Mouse (Mus musculus): ENCODE results near the gene Vstm2l. TPM values are rescaled to one million over a fixed set of nuclear protein-coding genes. Genes with fewer than 3 reads are reported as not detected.

The Vstm2l gene
- total RNA-seq, 1 experiment = 0.62 TPM

DNA sequence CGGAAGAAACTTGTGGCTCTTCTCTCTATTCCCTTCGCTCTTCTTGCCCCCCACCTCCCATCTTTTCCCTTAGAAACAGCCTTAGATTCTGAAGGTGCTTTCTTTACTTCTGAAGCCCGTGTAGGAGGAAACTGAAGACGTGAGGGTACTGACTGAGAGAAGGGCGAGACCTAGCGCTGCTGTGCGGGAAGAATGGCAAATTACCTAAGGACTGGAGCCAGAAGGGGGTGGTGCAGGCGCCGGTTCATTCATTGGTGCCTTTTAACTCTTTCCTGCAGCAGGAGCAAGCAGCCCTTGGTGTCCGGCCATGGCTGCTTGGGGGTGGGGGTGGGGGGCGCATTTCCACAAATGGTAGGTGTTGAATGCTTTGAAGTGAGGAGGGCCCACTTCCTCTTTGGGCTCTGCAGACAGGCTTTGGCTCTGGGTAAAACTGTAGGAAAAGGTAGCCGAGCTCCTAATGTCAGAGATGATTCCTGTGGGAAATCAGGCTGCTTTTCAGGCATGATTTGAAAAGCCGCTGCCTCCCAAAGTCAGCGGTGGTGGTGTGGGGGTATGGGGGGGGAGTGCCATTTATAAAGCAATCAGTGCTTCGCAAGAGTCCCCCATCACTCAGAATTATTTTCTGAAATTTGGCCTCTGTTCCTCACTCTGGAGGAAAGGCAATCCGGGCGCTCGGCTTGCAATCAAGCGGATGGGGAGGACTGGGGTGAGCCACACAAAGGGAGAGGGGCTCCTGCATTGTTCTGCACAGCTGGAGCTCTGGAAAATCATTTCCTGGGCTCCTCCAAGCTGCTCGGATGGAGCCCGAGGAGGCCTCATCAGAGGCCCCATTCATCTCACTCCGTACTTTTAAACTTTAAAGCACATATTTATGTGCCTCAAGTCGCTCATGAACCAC is 60.4 kb downstream of the Vstm2l start:
- no peak overlapping the region for H3K9ac ChIP-seq (ENCODE audit: insufficient read depth, low read depth, low read length, poor library complexity, severe bottlenecking)
- H3K9me3 ChIP-seq (ENCODE audit: control insufficient read depth, insufficient read depth, low read depth, low read length) = no peaks in the 10 kb centered on the region
- H3K27ac ChIP-seq (ENCODE audit: insufficient read depth, low read depth, low read length, poor library complexity, severe bottlenecking) = no peak overlapping the region
- in situ Hi-C loops (cut with MboI; ENCODE audit: low sequenced_read_pairs in 2 of 2, unreplicated experiment in 2 of 2) = loop anchor here in 1 of 2 experiments (25.0 kb wide), 1 partner anchor 363 kb away; no protein-coding TSS in a partner anchor
- TF ChIP-seq MAFK (IDR thresholded peaks at IDR 0.05; ENCODE audit: insufficient read depth, low read depth, low read length) = no peak
- no peak for TF ChIP-seq ZC3H11A (IDR thresholded peaks at IDR 0.05; ENCODE audit: borderline replicate concordance, low read depth, low read length)
- no peak for TF ChIP-seq CHD2 (IDR thresholded peaks at IDR 0.05; ENCODE audit: low read depth, low read length)
- no peak for TF ChIP-seq ZNF384 (IDR thresholded peaks at IDR 0.05; ENCODE audit: low read depth, low read length)
- no peak for TF ChIP-seq HCFC1 (IDR thresholded peaks at IDR 0.05; ENCODE audit: borderline replicate concordance, insufficient read depth, low read length)
- peaks cover 0 to 19% of the 10 kb centered on the region in 2 experiments; a peak in 3 of 4 replicates for H3K4me1 ChIP-seq (ENCODE audit: control insufficient read depth in 2 of 2, insufficient read depth in 2 of 2, low read length in 2 of 2, poor library complexity in 1 of 2)
- no peaks in the 10 kb centered on the region for H3K36me3 ChIP-seq (ENCODE audit: control insufficient read depth, insufficient read depth, low read length, poor library complexity, severe bottlenecking)
- no peak for DNase-seq (ENCODE audit: low read depth, low spot score)
- H3K4me3 ChIP-seq (ENCODE audit: insufficient read depth in 1 of 2, low read depth in 1 of 2, low read length in 2 of 2, poor library complexity in 1 of 2, severe bottlenecking in 1 of 2) = no peak overlapping the region

GRCm38 (mm10) chr2:157975595-157975994 is 61.1 kb downstream of the Vstm2l start:
- Histone ChIP-seq H3K4me3 (ENCODE audit: insufficient read depth in 1 of 2, low read depth in 1 of 2, low read length in 2 of 2, poor library complexity in 1 of 2, severe bottlenecking in 1 of 2) (no peak overlapping the region), H3K36me3 (ENCODE audit: control insufficient read depth, insufficient read depth, low read length, poor library complexity, severe bottlenecking) (no peaks in the 10 kb centered on the region), H3K9me3 (ENCODE audit: control insufficient read depth, insufficient read depth, low read depth, low read length) (no peaks in the 10 kb centered on the region), H3K4me1 (ENCODE audit: control insufficient read depth in 2 of 2, insufficient read depth in 2 of 2, low read length in 2 of 2, poor library complexity in 1 of 2) (peaks cover 0 to 17% of the 10 kb centered on the region in 2 experiments; a peak in 3 of 4 replicates), H3K9ac (ENCODE audit: insufficient read depth, low read depth, low read length, poor library complexity, severe bottlenecking) (no peak overlapping the region), H3K27ac (ENCODE audit: insufficient read depth, low read depth, low read length, poor library complexity, severe bottlenecking) (no peak overlapping the region)
- TF ChIP-seq HCFC1 (IDR thresholded peaks at IDR 0.05; ENCODE audit: borderline replicate concordance, insufficient read depth, low read length) (no peak), CHD2 (IDR thresholded peaks at IDR 0.05; ENCODE audit: low read depth, low read length) (no peak), ZC3H11A (IDR thresholded peaks at IDR 0.05; ENCODE audit: borderline replicate concordance, low read depth, low read length) (no peak), ZNF384 (IDR thresholded peaks at IDR 0.05; ENCODE audit: low read depth, low read length) (no peak), MAFK (IDR thresholded peaks at IDR 0.05; ENCODE audit: insufficient read depth, low read depth, low read length) (no peak)
- in situ Hi-C loops (cut with MboI; ENCODE audit: low sequenced_read_pairs in 2 of 2, unreplicated experiment in 2 of 2) = loop anchor here in 1 of 2 experiments (25.0 kb wide), 1 partner anchor 363 kb away; no protein-coding TSS in a partner anchor
- DNase-seq (ENCODE audit: low read depth, low spot score) = no peak

DNA sequence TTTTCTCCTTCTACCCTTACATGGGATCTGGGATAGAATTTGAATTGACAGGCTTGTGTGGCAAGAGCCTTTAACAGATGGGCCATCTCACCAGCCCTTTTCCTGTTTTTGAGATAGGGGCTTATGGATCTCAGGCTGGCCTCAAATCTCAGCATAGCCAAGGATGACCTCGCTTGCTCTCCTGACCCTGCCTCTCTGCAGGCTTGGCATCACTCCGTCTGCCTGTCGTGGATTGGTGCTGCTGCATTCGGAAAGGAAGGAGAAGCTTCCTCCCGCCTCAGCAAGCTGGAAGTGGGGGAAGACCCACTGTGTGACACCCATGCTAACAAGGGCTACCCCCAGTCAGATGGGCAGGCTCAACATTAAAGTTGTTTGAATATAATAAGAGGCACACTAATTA is 64.8 kb downstream of the Vstm2l start:
- H3K27ac ChIP-seq (ENCODE audit: insufficient read depth, low read depth, low read length, poor library complexity, severe bottlenecking) = no peak overlapping the region
- no peaks in the 10 kb centered on the region for H3K36me3 ChIP-seq (ENCODE audit: control insufficient read depth, insufficient read depth, low read length, poor library complexity, severe bottlenecking)
- DNase-seq (ENCODE audit: low read depth, low spot score) = no peak
- in situ Hi-C loops (cut with MboI; ENCODE audit: low sequenced_read_pairs in 2 of 2, unreplicated experiment in 2 of 2) = loop anchor here in 1 of 2 experiments (25.0 kb wide), 1 partner anchor 367 kb away; no protein-coding TSS in a partner anchor
- H3K4me3 ChIP-seq (ENCODE audit: insufficient read depth in 1 of 2, low read depth in 1 of 2, low read length in 2 of 2, poor library complexity in 1 of 2, severe bottlenecking in 1 of 2) = no peak overlapping the region
- peaks cover 0 to 17% of the 10 kb centered on the region in 2 experiments; a peak in 3 of 4 replicates for H3K4me1 ChIP-seq (ENCODE audit: control insufficient read depth in 2 of 2, insufficient read depth in 2 of 2, low read length in 2 of 2, poor library complexity in 1 of 2)
- no peaks in the 10 kb centered on the region for H3K9me3 ChIP-seq (ENCODE audit: control insufficient read depth, insufficient read depth, low read depth, low read length)
- no peak for TF ChIP-seq HCFC1 (IDR thresholded peaks at IDR 0.05; ENCODE audit: borderline replicate concordance, insufficient read depth, low read length)
- no peak for TF ChIP-seq ZC3H11A (IDR thresholded peaks at IDR 0.05; ENCODE audit: borderline replicate concordance, low read depth, low read length)
- TF ChIP-seq MAFK (IDR thresholded peaks at IDR 0.05; ENCODE audit: insufficient read depth, low read depth, low read length) = no peak
- TF ChIP-seq ZNF384 (IDR thresholded peaks at IDR 0.05; ENCODE audit: low read depth, low read length) = no peak
- TF ChIP-seq CHD2 (IDR thresholded peaks at IDR 0.05; ENCODE audit: low read depth, low read length) = no peak
- H3K9ac ChIP-seq (ENCODE audit: insufficient read depth, low read depth, low read length, poor library complexity, severe bottlenecking) = no peak overlapping the region

GRCm38 (mm10) chr2:157982727-157983126 is 68.3 kb downstream of the Vstm2l start:
- no peaks in the 10 kb centered on the region for H3K36me3 ChIP-seq (ENCODE audit: control insufficient read depth, insufficient read depth, low read length, poor library complexity, severe bottlenecking)
- no peak overlapping the region for H3K4me3 ChIP-seq (ENCODE audit: insufficient read depth in 1 of 2, low read depth in 1 of 2, low read length in 2 of 2, poor library complexity in 1 of 2, severe bottlenecking in 1 of 2)
- H3K27ac ChIP-seq (ENCODE audit: insufficient read depth, low read depth, low read length, poor library complexity, severe bottlenecking) = no peak overlapping the region
- no peak overlapping the region for H3K9ac ChIP-seq (ENCODE audit: insufficient read depth, low read depth, low read length, poor library complexity, severe bottlenecking)
- H3K9me3 ChIP-seq (ENCODE audit: control insufficient read depth, insufficient read depth, low read depth, low read length) = no peaks in the 10 kb centered on the region
- no peak for DNase-seq (ENCODE audit: low read depth, low spot score)
- no peaks in the 10 kb centered on the region; a peak in 1 of 4 replicates for H3K4me1 ChIP-seq (ENCODE audit: control insufficient read depth in 2 of 2, insufficient read depth in 2 of 2, low read length in 2 of 2, poor library complexity in 1 of 2)
- TF ChIP-seq MAFK (IDR thresholded peaks at IDR 0.05; ENCODE audit: insufficient read depth, low read depth, low read length) (no peak), HCFC1 (IDR thresholded peaks at IDR 0.05; ENCODE audit: borderline replicate concordance, insufficient read depth, low read length) (no peak), CHD2 (IDR thresholded peaks at IDR 0.05; ENCODE audit: low read depth, low read length) (no peak), ZC3H11A (IDR thresholded peaks at IDR 0.05; ENCODE audit: borderline replicate concordance, low read depth, low read length) (no peak), ZNF384 (IDR thresholded peaks at IDR 0.05; ENCODE audit: low read depth, low read length) (no peak)
- in situ Hi-C loops (cut with MboI; ENCODE audit: low sequenced_read_pairs in 2 of 2, unreplicated experiment in 2 of 2) = loop anchor here in 1 of 2 experiments (25.0 kb wide), 1 partner anchor 370 kb away; no protein-coding TSS in a partner anchor
